Mouse (Mus musculus) 3134 (cell line): ENCODE measurements around the gene Dnhd1.
A peak's percentile ranks its signal among the peaks of the same experiment; 100 is the strongest.
"Not testable (repeated sequence)": the region's sequence is repeated elsewhere in the genome, so short reads cannot be mapped to it uniquely, and the experiment has no call there.

Experiments used
- DNase-seq: peaks from one replicate; pipeline ENCODE4 v3.0.0-alpha.2; 2011; ENCODE audit warnings: low spot score; ENCODE audit not compliant: insufficient read length; ENCODE audit errors: extremely low read depth

Dnhd1 gene

GRCm38 (mm10) chr7:105640233-105640893 is 10.3 kb upstream of the Dnhd1 start, which contains the start of the genes Arfip2 and Gm45799:
Arfip2 (minus strand) TSS chr7:105640416.
Gm45799 (plus strand) TSS chr7:105640552.
- peak; percentile 93 for DNase-seq

- DNase-seq: no peak
Measured at GRCm38 (mm10) chr7:105640894-105641255, 9.8 kb upstream of the Dnhd1 start.

GRCm38 (mm10) chr7:105641936-105642335 is 8.7 kb upstream of the Dnhd1 start:
- DNase-seq: no peak

GRCm38 (mm10) chr7:105685541-105686197 is 35.0 kb downstream of the Dnhd1 start:
- no peak for DNase-seq

GRCm38 (mm10) chr7:105690875-105691274 is 40.2 kb downstream of the Dnhd1 start:
- DNase-seq: no peak

- no peak for DNase-seq
Measured at GRCm38 (mm10) chr7:105703184-105703583, 52.6 kb downstream of the Dnhd1 start.

GRCm38 (mm10) chr7:105703816-105704215 is 53.2 kb downstream of the Dnhd1 start:
- DNase-seq: no peak

GRCm38 (mm10) chr7:105708733-105709132 is 58.1 kb downstream of the Dnhd1 start:
- DNase-seq: no peak

- DNase-seq: no peak
Measured at GRCm38 (mm10) chr7:105715366-105715765, 64.7 kb downstream of the Dnhd1 start.

GRCm38 (mm10) chr7:105721916-105722315 is 71.3 kb downstream of the Dnhd1 start:
- DNase-seq: no peak

GRCm38 (mm10) chr7:105726144-105726979 is 75.7 kb downstream of the Dnhd1 start:
- DNase-seq: no peak

GRCm38 (mm10) chr7:105726980-105727325 is 76.3 kb downstream of the Dnhd1 start:
- DNase-seq: no peak

- no peak for DNase-seq
Measured at GRCm38 (mm10) chr7:105728701-105729428, 78.2 kb downstream of the Dnhd1 start.

GRCm38 (mm10) chr7:105733836-105734235 is 83.2 kb downstream of the Dnhd1 start:
- no peak for DNase-seq

- no peak for DNase-seq
Measured at GRCm38 (mm10) chr7:105734826-105735225, 84.2 kb downstream of the Dnhd1 start.

- not testable (repeated sequence) for DNase-seq
Measured at GRCm38 (mm10) chr7:105735464-105735863, 84.8 kb downstream of the Dnhd1 start.

GRCm38 (mm10) chr7:105736264-105736901 is 85.8 kb downstream of the Dnhd1 start, which contains the start of gene Ilk:
Ilk (plus strand) TSS chr7:105736592.
- DNase-seq: peak; percentile 91

- DNase-seq: no peak
Measured at GRCm38 (mm10) chr7:105736911-105737521, 86.4 kb downstream of the Dnhd1 start, which contains the start of gene Rrp8. Rrp8 (minus strand) TSS chr7:105737385.

- no peak for DNase-seq
Measured at GRCm38 (mm10) chr7:105737648-105738047, 87.0 kb downstream of the Dnhd1 start.

- DNase-seq: no peak
Measured at GRCm38 (mm10) chr7:105738286-105738685, 87.7 kb downstream of the Dnhd1 start.
